Mouse (Mus musculus) monocyte, adult 5-6 weeks (primary cell): ENCODE data around the gene Plod3. TPM values are rescaled to one million over a fixed set of nuclear protein-coding genes. Genes with fewer than 3 reads are reported as not detected.

Experiments used
- ATAC-seq: fragments of 153-309, 156-312 bp; replicated peaks from 2 replicates; pipeline ENCODE4 v1.8.0; 2017; ENCODE audit warnings: mild to moderate bottlenecking; ENCODE audit not compliant: low TSS enrichment, insufficient number of reproducible peaks, severe bottlenecking, poor library complexity, low FRiP score
- total RNA-seq: library from RNA; stranded (forward); fragments of 200-1000, 200-491, 200-594 nt; gene quantifications from 3 replicates; pipeline ENCODE4 v1.2.3, GENCODE M21; 2017

The Plod3 gene
- total RNA-seq, 1 experiment from 2014 or later = 205 TPM

DNA sequence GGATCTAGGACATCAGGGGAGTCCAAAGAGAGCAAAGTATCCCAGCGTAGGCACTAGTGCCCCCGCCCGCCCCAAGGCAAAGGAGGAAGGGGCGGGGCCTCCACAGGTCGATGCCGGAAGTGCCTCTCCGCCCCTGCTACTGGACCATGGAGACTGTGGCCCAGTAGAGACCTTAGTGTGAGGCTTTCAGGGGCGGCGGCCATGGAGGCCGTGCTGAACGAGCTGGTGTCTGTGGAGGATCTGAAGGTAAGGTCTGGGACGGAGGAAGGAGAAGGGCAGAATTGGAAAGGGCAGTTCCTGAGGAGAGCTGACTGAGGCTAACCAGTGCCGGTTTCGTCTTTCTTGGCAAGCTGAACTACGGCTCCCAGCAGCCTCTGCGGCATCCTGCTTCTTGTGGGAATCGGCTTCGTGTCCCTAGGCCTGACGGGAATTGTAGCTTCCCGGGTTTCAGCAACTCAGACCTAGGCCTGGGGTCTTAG, 24.8 kb upstream of the Plod3 start:
- ATAC-seq = peak; percentile 90

DNA sequence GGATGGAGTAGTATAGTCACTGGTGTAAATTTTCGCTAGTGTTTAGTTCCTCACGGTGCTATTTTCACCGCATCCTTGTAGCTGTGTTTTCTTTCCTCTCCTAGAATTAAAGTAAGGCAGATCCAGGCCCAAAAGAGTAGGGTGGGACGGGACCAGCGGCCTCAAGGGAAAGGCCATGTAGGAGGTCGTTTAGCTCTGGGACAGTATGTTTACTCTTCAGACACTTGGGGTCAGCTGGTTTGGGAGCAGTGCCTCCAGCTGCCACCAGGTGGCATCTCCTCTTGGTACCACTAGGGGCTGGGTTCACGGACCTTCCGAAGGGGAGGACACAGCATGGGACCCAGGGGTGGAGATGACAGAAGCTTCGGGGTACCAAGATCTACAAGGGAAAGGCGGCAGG, 24.3 kb upstream of the Plod3 start:
- peak; percentile 77 for ATAC-seq

DNA sequence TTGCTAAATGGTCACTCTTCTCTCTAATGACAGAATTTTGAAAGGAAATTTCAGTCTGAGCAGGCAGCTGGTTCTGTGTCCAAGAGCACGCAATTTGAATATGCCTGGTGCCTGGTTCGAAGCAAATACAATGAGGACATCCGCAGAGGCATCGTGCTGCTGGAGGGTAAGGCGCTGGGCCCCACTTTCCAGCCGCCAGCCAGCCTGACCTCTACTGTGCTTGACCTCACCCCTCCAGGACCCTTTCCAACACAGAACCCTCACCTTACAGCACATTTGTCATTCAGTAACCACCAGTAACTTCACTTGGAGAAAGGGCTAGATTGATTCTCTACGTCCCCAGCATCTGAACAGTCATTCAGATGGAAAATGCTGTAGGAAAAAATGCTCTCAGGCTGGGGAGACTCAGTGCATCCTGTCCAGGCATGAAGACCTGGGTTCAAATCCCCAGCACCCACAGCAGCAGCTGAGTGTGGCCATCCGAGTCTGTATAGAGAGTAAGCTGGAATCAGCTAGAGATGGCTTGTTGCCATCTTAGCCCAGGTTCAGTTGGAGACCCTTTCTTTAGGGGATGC, 23.8 kb upstream of the Plod3 start:
- no peak for ATAC-seq

DNA sequence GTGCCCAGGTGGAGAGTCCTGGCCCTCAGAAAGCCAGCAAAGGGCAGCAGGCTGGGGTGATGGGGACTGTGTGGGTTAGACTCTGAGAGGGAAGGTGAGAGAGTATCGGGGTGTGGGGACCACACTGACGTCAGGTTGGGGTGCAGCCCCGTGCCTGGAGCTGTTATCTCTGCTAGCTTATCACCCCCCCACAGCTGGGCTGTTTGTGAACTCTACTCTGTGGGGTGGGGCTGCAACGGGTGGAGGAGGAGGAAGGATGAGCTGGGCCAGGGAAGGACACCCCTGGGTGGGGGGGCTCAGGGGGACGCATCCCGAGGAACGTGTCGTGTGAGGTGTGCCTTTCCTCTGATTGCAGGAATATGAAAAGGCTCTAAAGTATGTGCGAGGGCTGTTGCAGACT, 21.6 kb upstream of the Plod3 start:
- no peak for ATAC-seq

DNA sequence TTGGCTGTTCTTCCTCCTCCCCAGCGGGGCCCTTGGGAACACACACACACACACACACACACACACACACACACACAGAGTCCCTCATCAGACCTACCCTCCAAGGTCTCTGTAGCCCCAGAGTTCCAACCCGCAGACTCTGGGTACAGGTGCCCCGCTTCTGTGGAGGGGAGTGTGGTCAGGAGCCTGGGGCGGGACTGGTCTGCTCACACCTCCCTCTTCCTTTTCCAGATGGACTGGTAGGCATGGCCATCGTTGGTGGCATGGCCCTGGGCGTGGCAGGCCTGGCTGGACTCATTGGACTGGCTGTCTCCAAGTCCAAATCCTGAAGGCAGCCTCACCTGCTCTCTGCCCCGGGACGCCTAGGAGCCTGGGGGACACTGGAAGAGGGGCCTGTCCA, 21.1 kb upstream of the Plod3 start:
- no peak for ATAC-seq

DNA sequence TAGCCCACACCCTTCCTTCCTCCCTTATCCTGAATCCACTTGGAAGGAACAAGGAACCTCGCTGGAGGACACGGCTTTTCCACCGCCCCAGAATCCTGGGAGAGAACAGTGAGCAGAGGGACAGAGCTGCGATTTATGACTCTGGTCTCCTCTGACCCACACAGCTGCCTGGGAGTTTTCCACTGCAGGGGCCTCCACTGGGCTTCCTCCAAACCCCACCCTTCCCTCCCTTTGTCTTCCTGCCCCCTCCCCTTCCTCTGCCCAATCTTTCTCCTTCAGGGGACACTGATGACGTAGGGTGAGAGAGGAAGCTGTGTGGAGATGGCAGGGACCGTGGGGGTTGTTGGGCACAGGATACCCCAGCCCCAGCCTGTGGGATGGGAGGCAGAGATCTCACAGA, 20.5 kb upstream of the Plod3 start, which contains the start of gene Cldn15:
Gene Cldn15 (plus strand): TSS at position 286 of the 400 bp plus-strand sequence.
- ATAC-seq = no peak

DNA sequence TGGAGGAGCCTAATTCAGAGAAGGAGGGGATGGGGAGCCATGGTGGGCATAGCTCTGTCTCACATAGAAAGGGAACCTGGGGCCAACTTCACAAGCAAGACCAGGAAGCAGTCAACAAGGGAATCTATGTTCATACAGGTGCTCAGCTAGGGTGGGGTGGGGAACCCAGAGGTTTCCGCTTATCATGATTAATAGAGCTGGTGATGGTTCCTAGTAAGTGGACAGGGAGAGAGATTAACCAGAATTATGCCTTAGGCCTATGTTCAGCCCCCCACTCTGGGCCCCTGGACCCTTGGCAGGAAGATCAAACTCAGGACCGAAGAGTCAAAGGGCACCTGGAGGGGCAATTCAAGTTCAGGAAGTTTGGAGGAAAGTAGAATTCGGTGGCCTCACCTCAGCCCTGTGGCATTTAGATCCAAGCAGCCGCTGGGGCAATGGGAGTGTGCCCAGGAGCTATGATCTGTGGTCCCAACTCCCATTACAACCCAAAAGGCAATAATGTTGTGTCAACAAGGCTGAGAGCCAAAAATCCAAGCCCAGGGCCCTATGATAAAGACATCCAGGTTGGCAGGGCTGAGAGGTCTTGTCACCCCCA, 19.9 kb upstream of the Plod3 start:
- ATAC-seq = no peak

DNA sequence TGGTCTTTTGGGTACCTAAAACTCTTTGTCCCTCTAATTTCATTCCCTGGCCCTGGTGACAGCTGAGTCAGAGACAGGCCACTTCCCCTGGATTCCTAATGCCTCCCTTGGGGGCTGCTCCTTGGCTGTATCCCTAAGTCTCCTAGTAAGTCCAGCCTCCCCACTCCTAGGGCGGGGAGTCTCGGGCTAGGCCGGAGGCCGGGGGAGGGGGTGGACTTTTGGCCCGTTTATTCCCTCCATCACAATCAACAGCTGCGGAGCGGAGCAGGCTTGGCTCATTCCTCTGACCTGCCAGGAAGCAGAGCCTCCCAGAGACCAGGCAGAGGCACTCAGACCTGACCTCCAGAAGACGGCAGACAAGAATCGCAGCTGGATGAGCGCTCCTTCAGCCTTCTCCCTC, 19.2 kb upstream of the Plod3 start:
- ATAC-seq = no peak

DNA sequence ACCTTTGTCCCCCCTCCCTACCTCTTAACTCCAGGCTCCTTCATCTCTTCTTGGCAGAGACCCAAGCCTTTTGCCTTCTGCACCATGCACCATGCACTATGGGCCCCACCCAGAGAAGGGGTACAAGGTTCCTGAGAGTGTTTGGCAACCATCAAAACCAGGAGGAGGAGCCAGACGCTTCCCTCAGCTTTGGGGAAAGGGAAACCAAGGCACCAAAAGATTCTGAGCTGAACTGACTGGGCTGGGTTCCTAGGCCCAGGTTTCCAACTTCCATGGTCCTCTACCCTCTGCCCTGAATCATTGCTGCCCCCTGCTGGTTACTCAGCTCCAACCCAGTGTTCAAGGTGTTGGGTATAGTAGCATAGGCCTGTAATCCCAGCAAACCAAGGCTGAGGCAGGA, 16.1 kb upstream of the Plod3 start:
- ATAC-seq = peak; percentile 64

DNA sequence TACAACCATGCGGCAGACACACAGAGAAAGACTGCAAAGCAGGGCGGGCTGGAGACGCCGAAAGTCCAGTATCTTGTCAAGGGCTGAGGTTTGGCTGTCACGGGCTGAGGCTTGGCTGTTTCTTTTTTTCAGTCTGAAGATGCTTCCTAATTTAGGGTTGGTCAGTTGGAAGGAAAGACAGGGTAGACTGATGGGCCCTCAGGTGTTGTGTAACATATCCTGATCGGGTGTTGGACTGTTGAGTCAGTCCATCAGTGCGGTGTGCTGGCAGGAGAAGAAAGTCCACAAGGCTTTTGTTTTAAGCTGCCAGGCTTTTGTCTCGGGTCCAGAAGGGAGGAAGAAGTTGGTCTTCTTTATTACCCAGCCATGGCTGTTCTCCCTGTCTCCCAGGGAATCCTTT, 13.1 kb upstream of the Plod3 start:
- ATAC-seq = no peak

DNA sequence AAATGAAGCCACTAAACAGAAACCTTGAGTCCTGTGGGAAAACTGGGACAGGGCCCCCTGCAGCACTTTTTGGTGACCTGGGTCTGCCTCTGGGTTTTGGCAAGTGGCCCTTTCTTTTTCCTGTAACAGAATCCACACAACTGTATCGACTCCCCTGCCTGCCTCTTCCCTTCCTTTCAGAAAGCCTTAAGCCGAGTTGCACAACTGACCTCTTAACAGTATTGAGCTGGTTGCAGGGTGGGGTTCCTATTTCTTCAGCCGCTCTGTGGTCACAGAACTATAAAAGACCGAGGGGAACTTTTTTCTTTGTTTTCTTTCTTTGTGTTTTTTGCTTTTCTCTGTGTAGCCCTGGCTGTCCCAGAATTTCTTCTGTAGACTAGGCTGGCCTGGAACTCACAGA, 9.1 kb upstream of the Plod3 start:
- peak; percentile 69 for ATAC-seq

DNA sequence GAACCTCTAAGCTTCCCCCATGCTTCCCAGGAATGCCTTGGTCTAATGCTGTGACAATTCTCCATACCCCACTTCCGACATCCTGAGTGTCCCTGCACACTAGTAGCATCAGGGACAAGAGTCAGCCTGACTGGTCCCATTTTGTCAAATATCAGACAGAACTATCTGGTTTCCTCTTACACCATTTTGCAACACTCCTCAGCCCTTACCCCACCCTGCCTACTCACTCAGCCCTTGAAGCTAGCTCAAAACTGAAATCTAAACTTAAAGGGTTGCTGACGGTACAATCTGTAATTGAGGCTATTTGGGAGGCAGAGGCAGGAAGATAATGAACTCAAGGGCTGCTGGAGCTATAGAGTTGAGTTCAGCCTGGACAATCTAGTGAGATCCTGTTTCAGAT, 7.1 kb upstream of the Plod3 start:
- ATAC-seq = peak; percentile 29

DNA sequence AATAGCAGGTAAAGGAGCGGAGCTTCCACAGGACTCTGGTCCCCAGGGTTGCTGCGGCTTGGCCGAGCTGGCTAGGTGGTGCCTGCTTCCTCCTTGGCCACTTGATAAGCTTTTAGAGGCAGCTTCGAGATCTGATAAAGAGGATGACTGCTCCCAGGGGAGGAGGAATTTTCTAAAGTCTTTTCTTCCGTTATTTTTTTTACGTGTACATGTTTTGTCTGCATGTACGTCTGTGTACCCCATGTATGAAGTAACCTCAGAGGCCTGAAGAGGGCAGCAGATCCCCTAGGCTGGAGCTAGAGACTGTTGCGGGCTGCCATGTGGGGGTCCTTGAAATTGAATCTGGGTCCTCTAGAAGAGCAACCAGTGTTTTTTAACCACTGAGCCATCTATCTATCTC, 5.8 kb upstream of the Plod3 start:
- ATAC-seq = no peak

DNA sequence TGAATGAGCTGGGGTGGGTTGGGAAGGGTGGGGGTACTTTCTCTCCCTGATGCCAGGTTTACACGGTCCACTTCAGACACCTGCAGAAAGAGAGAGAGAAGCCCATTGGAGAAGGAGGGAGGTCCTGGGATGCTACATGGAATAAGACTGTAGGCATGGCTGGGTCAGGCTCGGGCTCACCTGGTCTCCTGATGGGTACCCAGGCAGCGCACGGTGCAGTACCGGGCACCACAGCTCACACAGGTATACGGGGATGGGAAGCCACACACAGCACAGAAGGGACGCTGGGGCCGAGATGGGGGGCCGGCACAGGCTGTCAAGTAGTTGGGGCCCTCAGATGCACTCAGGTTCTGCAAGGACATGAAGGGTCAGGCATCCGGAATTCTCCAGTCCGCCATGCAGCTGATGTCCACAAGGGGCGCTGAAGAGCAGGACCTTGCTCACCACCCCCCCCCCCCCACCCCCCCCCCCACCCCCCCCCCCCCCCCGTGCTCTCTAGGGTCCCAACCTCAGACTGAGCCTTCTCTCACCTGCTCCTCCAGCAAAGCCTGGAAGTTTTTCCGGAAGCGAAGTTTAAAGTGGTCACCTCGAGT, 4.4 kb upstream of the Plod3 start:
- ATAC-seq = no peak

DNA sequence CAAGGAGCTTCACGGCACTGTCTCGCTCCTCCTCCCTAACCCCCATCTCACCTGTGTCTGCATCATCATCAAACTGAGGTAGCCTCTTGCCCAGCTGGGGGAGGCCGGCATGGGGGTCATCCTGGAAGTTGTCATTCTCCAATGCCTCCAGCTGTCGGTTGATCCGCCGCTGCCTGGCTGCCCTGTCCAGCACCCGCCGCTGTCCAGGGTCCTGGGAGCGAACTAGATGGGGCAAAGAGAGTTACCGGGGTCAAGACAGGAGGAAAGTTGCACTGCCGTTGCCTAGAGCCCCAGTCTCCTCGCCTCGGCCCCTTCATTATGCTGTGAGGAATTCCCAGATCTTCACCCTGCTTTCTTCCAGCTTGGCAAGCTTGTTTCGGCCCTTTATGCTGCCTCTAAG, 2.0 kb upstream of the Plod3 start:
- ATAC-seq = no peak

DNA sequence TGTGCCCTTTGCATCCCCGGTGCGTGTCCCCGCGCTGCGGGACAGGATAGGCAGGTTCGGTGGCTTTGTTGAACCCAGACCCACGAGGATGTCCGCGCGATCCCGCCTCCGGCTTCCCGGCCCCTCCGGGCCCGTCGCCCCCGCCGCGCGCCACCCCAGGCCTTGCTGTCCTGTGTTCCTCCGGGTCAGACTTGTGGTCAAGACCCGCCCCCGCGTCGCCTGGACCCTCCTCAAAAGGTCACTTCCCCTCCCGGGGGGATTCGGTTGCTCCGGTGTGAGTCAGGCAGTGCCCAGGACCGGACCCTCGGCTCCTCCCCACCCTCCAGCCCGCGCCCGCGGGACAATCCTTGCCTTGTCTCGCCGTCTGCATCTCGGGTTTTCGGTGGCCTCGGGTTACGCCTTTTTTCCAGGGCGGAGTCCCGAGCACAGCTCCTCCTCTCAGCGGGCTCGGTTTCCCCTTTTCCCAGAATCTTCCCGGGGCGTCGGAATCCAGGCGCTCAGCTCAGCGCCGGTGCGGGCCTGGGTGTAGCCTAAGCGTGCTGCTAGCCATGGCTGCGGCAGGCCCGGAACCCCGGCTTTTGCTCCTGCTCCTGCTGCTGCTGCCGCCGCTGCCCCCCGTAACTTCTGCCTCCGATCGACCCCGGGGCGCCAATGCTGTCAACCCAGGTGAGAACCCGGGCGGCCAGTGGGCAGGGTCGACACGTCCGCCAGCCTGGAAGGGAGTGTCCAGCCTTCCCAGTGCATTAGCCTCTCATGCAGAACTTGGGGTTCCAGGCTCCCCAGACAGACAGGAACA, 517 bp downstream of the Plod3 start:
- no peak for ATAC-seq

DNA sequence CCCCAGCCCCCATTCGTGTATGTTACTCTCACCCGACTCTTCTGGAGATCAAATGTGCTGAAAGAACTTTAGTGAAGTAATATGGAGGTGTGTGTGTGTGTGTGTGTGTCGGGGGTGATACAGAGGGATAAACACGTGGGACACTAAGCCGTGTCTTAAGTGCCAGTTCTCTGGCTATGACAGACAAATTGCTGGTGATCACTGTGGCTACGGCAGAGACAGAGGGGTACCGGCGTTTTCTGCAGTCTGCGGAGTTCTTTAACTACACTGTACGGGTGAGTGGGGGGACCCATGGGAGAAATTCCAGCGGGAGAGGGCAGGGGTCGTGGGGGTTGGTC, 1.1 kb downstream of the Plod3 start, which contains the start of gene Znhit1:
Gene Znhit1 (minus strand): TSS at position 88 of the 338 bp plus-strand sequence.
- no peak for ATAC-seq

DNA sequence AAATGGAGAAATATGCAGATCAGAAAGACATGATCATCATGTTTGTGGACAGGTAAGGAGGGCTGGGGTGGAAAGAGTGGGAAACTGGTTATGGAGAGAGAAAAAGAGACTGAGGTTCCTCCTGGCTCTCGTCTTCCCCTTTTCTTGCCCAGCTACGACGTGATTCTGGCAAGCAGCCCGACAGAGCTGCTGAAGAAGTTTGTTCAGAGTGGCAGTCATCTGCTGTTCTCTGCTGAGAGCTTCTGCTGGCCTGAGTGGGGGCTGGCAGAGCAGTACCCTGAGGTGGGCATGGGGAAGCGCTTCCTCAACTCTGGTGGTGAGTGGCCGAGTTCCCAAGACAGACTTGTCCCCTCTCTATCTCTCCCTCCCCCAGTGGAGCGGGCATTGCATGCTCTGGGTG, 1.6 kb downstream of the Plod3 start:
- no peak for ATAC-seq

DNA sequence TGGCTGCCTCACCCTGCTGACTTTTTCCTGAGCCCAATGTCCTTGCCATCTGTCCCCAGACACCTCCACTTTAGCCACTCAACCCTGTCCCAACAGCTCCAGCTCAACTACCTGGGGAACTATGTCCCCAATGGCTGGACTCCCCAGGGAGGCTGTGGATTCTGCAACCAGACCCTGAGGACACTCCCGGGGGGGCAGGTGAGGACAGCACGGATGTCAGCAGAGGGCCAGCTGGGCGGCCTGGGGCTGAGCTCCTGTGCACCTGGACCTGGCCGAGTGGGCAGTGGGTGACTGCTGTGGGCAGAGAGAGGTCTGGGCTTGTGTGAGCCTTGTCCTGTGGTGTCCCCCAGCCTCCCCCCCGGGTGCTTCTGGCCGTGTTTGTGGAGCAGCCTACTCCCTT, 3.0 kb downstream of the Plod3 start:
- ATAC-seq = no peak

DNA sequence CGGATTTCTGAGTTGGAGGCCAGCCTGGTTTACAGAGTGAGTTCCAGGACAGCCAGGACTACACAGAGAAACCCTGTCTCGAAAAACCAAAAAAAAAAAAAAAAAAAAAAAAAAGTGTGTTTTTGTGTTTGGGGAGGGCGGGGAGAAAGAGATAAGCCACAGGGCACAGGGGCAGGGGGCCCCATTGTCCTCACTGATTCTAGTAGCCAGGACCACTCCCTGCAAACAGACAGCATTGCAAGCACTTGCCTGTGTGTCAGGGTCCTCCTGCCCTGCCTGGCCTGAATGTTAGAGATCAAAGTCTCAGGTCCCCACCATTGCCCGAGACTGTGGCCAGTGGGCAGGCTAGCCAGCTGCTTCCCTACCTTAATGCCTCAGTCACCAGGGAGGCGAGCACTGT, 12.6 kb downstream of the Plod3 start:
- ATAC-seq = no peak
